Mouse (Mus musculus) neural tube, embryonic 12.5 days (tissue): ENCODE data around the gene Zfpm1. TPM values are rescaled to one million over a fixed set of nuclear protein-coding genes. Genes with fewer than 3 reads are reported as not detected.
A peak's percentile ranks its signal among the peaks of the same experiment; 100 is the strongest.

ENCODE experiments used
- ATAC-seq: fragments of 200-750 bp; cut with Nextera tagmentation; 2 replicates; pipeline ENCODE4 v1.8.0; 2017; ENCODE audit warnings: low read depth, mild to moderate bottlenecking, moderate TSS enrichment, moderate library complexity; ENCODE audit not compliant: low FRiP score
- H3K27ac ChIP-seq: fragments of 300-500 bp; sonication (generic); 2 replicates; pipeline ENCODE4 v1.5.1; 2016
- H3K27me3 ChIP-seq: fragments of 300-500 bp; sonication (generic); replicated peaks from 2 replicates; pipeline ENCODE4 v1.6.1; 2016; ENCODE audit warnings: mild to moderate bottlenecking
- H3K36me3 ChIP-seq: fragments of 300-500 bp; sonication (generic); 2 replicates; pipeline ENCODE4 v1.6.1; 2016; ENCODE audit warnings: mild to moderate bottlenecking
- H3K4me1 ChIP-seq: fragments of 300-500 bp; sonication (generic); 2 replicates; pipeline ENCODE4 v1.6.1; 2016
- H3K4me2 ChIP-seq: fragments of 300-500 bp; sonication (generic); replicated peaks from 2 replicates; pipeline ENCODE4 v1.6.1; 2016; ENCODE audit warnings: mild to moderate bottlenecking
- H3K4me3 ChIP-seq: fragments of 300-500 bp; sonication (generic); 2 replicates; pipeline ENCODE4 v1.5.1; 2016
- H3K9ac ChIP-seq: fragments of 300-500 bp; sonication (generic); 2 replicates; pipeline ENCODE4 v1.6.1; 2016; ENCODE audit warnings: mild to moderate bottlenecking
- H3K9me3 ChIP-seq: fragments of 300-500 bp; sonication (generic); 2 replicates; pipeline ENCODE4 v1.6.1; 2016; ENCODE audit warnings: mild to moderate bottlenecking
- WGBS: fragments of 180-500 bp; shearing (Covaris S2); methylation state at CpG from one replicate; pipeline ENCODE4 v1.1.7; 2016; 5-methylcytosine and 5-hydroxymethylcytosine counted together
- polyA plus RNA-seq: library from polyadenylated mRNA; unstranded; fragments of >200 nt; fragmentation: Nextera tagmentation; extraction: Ambion mirVana; gene quantifications from 2 replicates; pipeline ENCODE4 v1.2.1, GENCODE M21; 2016

Zfpm1 gene
- polyA plus RNA-seq, 1 experiment from 2014 or later: 2.3 TPM

DNA sequence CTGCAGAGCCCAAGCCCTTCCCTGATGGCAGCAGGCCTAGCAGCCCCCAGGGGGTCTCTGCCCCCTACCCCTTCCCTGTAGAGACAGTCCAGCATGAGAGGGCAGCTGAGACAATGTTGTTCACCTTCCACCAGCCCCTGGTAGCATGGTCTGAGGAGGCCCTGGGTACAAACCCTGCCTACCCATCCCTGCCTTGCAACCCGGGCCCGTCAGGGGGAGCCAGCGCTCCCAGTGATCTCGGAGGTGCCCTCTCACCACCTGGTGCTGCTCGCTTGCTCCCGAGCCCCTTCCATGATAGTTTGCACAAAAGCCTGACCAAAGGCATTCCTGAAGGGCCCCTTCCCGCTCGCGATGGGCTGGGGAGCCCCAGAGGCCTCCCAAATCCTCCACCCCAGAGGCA lies 21.2 kb upstream of the Zfpm1 start:
- Histone ChIP-seq H3K9ac (no peak overlapping the region), H3K4me2 (no peak overlapping the region), H3K27ac (no peak overlapping the region), H3K4me1 (0 out of 2 replicates have a peak, but pooled peaks cover 3% of the 10 kb centered on the region), H3K27me3 (peaks cover 5% of the 10 kb centered on the region; the same call in 1 of the 2 replicates), H3K4me3 (no peak overlapping the region), H3K9me3 (no peaks in the 10 kb centered on the region), H3K36me3 (no peaks in the 10 kb centered on the region)
- no peak for ATAC-seq
- 57% methylated on average over 9 of the region's 9 CpGs for WGBS

- Histone ChIP-seq H3K27me3 (peaks cover 5% of the 10 kb centered on the region), H3K27ac (no peak overlapping the region), H3K4me3 (no peak overlapping the region), H3K4me2 (no peak overlapping the region), H3K9ac (no peak overlapping the region), H3K4me1 (0 out of 2 replicates have a peak, but pooled peaks cover 3% of the 10 kb centered on the region), H3K36me3 (no peaks in the 10 kb centered on the region), H3K9me3 (no peaks in the 10 kb centered on the region)
- WGBS: 70% methylated on average over 16 of the region's 16 CpGs
- no peak for ATAC-seq
These were observed 19.1 kb upstream of the Zfpm1 start for GRCm38 (mm10) chr8:122262835-122263234.

GRCm38 (mm10) chr8:122264243-122264642 lies 17.7 kb upstream of the Zfpm1 start:
- Histone ChIP-seq H3K4me3 (no peak overlapping the region), H3K4me2 (no peak overlapping the region), H3K4me1 (0 out of 2 replicates have a peak, but pooled peaks cover 8% of the 10 kb centered on the region), H3K27ac (no peak overlapping the region), H3K27me3 (peaks cover 5% of the 10 kb centered on the region), H3K36me3 (no peaks in the 10 kb centered on the region), H3K9ac (no peak overlapping the region), H3K9me3 (no peaks in the 10 kb centered on the region)
- WGBS: 26% methylated on average over 9 of the region's 9 CpGs
- no peak for ATAC-seq

- Histone ChIP-seq H3K36me3 (no peaks in the 10 kb centered on the region), H3K9me3 (no peaks in the 10 kb centered on the region), H3K4me2 (no peak overlapping the region), H3K27me3 (peaks cover 15% of the 10 kb centered on the region), H3K4me1 (peaks cover 14% of the 10 kb centered on the region; the same call in 1 of the 2 replicates), H3K4me3 (no peak overlapping the region), H3K9ac (no peak overlapping the region), H3K27ac (no peak overlapping the region)
- no peak for ATAC-seq
- 81% methylated on average over 8 of the region's 8 CpGs for WGBS
These were observed 16.4 kb upstream of the Zfpm1 start for GRCm38 (mm10) chr8:122265522-122265921.

DNA sequence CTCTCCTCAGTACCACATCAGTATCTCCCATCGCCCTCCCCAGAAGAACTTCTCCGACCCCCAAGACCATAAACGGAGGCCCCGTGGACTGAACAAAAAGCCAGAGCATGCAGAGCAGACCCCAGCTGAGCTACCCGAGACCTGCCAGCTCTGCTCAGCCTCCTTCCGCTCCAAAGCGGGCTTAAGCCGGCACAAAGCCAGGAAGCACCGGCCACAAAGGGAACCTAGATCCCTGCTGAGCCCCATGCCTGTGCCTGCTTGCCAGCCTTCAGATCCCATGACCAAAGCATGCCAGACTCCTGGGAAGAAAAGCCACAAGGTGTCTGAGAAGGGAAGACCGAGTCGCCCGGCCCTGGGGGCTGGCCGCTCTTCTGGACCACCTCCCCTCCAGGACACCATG lies 15.1 kb upstream of the Zfpm1 start:
- no peak for ATAC-seq
- Histone ChIP-seq H3K4me2 (no peak overlapping the region), H3K27me3 (peaks cover 21% of the 10 kb centered on the region), H3K4me1 (peaks cover 14% of the 10 kb centered on the region; the same call in 1 of the 2 replicates), H3K9me3 (no peaks in the 10 kb centered on the region), H3K9ac (no peak overlapping the region), H3K36me3 (no peaks in the 10 kb centered on the region), H3K27ac (no peak overlapping the region), H3K4me3 (no peak overlapping the region)
- WGBS: 49% methylated on average over 13 of the region's 13 CpGs

- no peak for ATAC-seq
- Histone ChIP-seq H3K27ac (no peak overlapping the region), H3K4me2 (peak overlapping the region; percentile 67), H3K4me3 (peak overlapping the region; percentile 39), H3K36me3 (no peaks in the 10 kb centered on the region), H3K9ac (peak overlapping the region; percentile 41), H3K27me3 (peaks cover 21% of the 10 kb centered on the region), H3K4me1 (peaks cover 18% of the 10 kb centered on the region), H3K9me3 (no peaks in the 10 kb centered on the region)
- WGBS: 64% methylated on average over 24 of the region's 24 CpGs
These were observed 13.1 kb upstream of the Zfpm1 start for GRCm38 (mm10) chr8:122268861-122269260.

GRCm38 (mm10) chr8:122269404-122269803 lies 12.5 kb upstream of the Zfpm1 start:
- peaks cover 21% of the 10 kb centered on the region for H3K27me3 ChIP-seq
- WGBS: 4% methylated on average over 21 of the region's 21 CpGs
- H3K27ac ChIP-seq: no peak overlapping the region
- H3K9ac ChIP-seq: peak overlapping the region; percentile 41
- peak overlapping the region; percentile 67 for H3K4me2 ChIP-seq
- H3K4me1 ChIP-seq: peaks cover 20% of the 10 kb centered on the region
- no peaks in the 10 kb centered on the region for H3K36me3 ChIP-seq
- ATAC-seq: peak; percentile 52
- no peaks in the 10 kb centered on the region for H3K9me3 ChIP-seq
- peak overlapping the region; percentile 39 for H3K4me3 ChIP-seq

DNA sequence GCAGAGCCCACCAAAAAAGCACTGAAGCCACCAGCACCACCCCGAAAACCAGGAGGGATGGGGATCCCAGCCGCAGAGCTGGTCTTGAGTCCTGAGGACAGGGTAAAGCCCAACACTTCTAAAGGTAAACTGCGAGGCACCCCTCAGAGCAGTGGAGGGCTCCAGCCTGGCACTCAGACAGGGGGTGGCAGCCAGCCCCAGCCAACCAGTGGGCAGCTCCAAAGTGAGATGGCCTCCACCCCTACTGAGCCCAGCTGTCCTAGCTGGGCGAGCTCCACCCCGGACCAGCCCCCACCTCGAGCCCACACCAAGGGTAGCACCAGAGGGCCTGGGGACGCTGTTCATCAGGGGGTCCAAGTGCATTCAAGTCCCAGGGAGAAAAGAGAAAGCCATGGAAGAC lies 11.4 kb upstream of the Zfpm1 start:
- Histone ChIP-seq H3K9ac (no peak overlapping the region), H3K4me1 (peaks cover 20% of the 10 kb centered on the region), H3K36me3 (no peaks in the 10 kb centered on the region), H3K4me2 (no peak overlapping the region), H3K9me3 (no peaks in the 10 kb centered on the region), H3K27ac (no peak overlapping the region), H3K4me3 (no peak overlapping the region), H3K27me3 (peaks cover 18% of the 10 kb centered on the region)
- ATAC-seq: no peak
- WGBS: 76% methylated on average over 7 of the region's 7 CpGs

- Histone ChIP-seq H3K9me3 (no peaks in the 10 kb centered on the region), H3K27me3 (peaks cover 16% of the 10 kb centered on the region), H3K27ac (no peak overlapping the region), H3K9ac (no peak overlapping the region), H3K4me2 (no peak overlapping the region), H3K4me3 (no peak overlapping the region), H3K4me1 (peaks cover 20% of the 10 kb centered on the region), H3K36me3 (no peaks in the 10 kb centered on the region)
- ATAC-seq: peak; percentile 27; the same call in 1 of the 2 replicates
- WGBS: 5% methylated on average over 5 of the region's 5 CpGs
These were observed 8.8 kb upstream of the Zfpm1 start for GRCm38 (mm10) chr8:122273152-122273551.

- no peak overlapping the region for H3K4me2 ChIP-seq
- no peak overlapping the region for H3K27ac ChIP-seq
- 61% methylated on average over 7 of the region's 7 CpGs for WGBS
- no peaks in the 10 kb centered on the region for H3K9me3 ChIP-seq
- H3K4me1 ChIP-seq: peaks cover 19% of the 10 kb centered on the region
- 0 out of 2 replicates have a peak overlapping the region, but pooled peaks have one; percentile 5 for H3K9ac ChIP-seq
- no peak overlapping the region for H3K4me3 ChIP-seq
- H3K36me3 ChIP-seq: no peaks in the 10 kb centered on the region
- H3K27me3 ChIP-seq: peaks cover 16% of the 10 kb centered on the region
- no peak for ATAC-seq
These were observed 8.1 kb upstream of the Zfpm1 start for GRCm38 (mm10) chr8:122273826-122274225.

DNA sequence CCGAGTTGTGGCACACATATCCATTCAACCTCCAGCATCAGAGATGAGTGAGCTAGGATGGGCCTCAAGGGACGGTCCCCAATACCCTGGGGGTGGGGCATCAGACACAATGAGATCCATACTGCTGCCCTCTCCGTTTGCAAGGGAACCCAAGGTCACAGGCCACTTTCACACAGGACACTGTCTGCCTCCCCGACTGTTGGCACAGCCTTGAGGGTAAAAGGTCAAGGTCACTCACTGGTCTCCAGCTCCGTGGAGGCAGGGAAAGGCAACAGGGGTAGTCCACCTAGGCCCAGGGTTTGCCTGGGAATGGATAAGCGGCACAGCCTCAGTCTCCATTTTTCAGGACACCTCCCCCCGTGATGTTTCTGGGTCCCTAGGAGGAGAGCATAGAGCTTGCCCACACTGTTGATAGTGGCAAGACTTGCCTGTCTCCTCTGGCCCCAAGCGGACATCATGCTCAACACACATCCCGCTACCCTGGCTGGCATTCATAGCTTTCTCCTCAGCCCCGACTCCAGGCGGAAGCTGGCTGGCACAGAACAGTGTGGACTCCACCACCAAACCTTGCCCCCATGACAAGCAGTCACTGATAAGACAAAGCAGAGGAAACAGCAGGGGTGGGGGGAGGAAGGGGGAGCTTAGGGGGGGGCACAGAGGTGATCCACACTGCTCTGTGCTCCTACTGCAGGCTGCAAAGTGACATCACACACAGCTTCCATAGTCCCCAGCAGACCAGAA lies 7.1 kb upstream of the Zfpm1 start:
- 75% methylated on average over 11 of the region's 11 CpGs for WGBS
- H3K36me3 ChIP-seq: no peaks in the 10 kb centered on the region
- no peak overlapping the region for H3K9ac ChIP-seq
- H3K27ac ChIP-seq: no peak overlapping the region
- no peak for ATAC-seq
- H3K4me3 ChIP-seq: no peak overlapping the region
- H3K27me3 ChIP-seq: peaks cover 13% of the 10 kb centered on the region
- no peaks in the 10 kb centered on the region for H3K9me3 ChIP-seq
- H3K4me1 ChIP-seq: peaks cover 9% of the 10 kb centered on the region; the same call in 1 of the 2 replicates
- no peak overlapping the region for H3K4me2 ChIP-seq

- no peak for ATAC-seq
- Histone ChIP-seq H3K27ac (no peak overlapping the region), H3K9ac (no peak overlapping the region), H3K4me2 (no peak overlapping the region), H3K4me1 (peaks cover 19% of the 10 kb centered on the region; the same call in 1 of the 2 replicates), H3K36me3 (no peaks in the 10 kb centered on the region), H3K27me3 (no peaks in the 10 kb centered on the region; the same call in 1 of the 2 replicates), H3K9me3 (no peaks in the 10 kb centered on the region), H3K4me3 (no peak overlapping the region)
- 94% methylated on average over 5 of the region's 5 CpGs for WGBS
These were observed 5.6 kb upstream of the Zfpm1 start for GRCm38 (mm10) chr8:122276308-122276707.
